Mouse (Mus musculus) forebrain, embryonic 16.5 days (tissue): ENCODE results near the gene Scp2. TPM values are rescaled to one million over a fixed set of nuclear protein-coding genes. Genes with fewer than 3 reads are reported as not detected.
A peak's percentile ranks its signal among the peaks of the same experiment; 100 is the strongest.

Source experiments
- ATAC-seq: fragments of 200-750 bp; cut with Nextera tagmentation; 2 replicates; pipeline ENCODE4 v1.8.0; 2017; ENCODE audit warnings: mild to moderate bottlenecking, moderate library complexity
- H3K27ac ChIP-seq: fragments of 300-500 bp; sonication (generic); 2 replicates; pipeline ENCODE4 v1.5.1; 2014; ENCODE audit warnings: low read length, control low read depth
- H3K27me3 ChIP-seq: fragments of 300-500 bp; sonication (generic); replicated peaks from 2 replicates; pipeline ENCODE4 v1.6.1; 2014; ENCODE audit warnings: low read length; ENCODE audit not compliant: control insufficient read depth, insufficient read depth
- H3K36me3 ChIP-seq: fragments of 300-500 bp; sonication (generic); 2 replicates; pipeline ENCODE4 v1.6.1; 2014; ENCODE audit not compliant: control insufficient read depth, insufficient read depth
- H3K4me1 ChIP-seq: fragments of 300-500 bp; sonication (generic); replicated peaks from 2 replicates; pipeline ENCODE4 v1.6.1; 2014; ENCODE audit warnings: low read length; ENCODE audit not compliant: control insufficient read depth, insufficient read depth
- H3K4me2 ChIP-seq: fragments of 300-500 bp; sonication (generic); 2 replicates; pipeline ENCODE4 v1.6.1; 2014; ENCODE audit warnings: mild to moderate bottlenecking, low read length, control low read depth
- H3K4me3 ChIP-seq: fragments of 300-500 bp; sonication (generic); replicated peaks from 2 replicates; pipeline ENCODE4 v1.5.1; 2014; ENCODE audit warnings: mild to moderate bottlenecking, low read length, control low read depth
- H3K9ac ChIP-seq: fragments of 300-500 bp; sonication (generic); replicated peaks from 2 replicates; pipeline ENCODE4 v1.6.1; 2014; ENCODE audit warnings: low read depth, low read length, control low read depth
- H3K9me3 ChIP-seq: fragments of 300-500 bp; sonication (generic); 2 replicates; pipeline ENCODE4 v1.6.1; 2016; ENCODE audit warnings: low read length; ENCODE audit not compliant: control insufficient read depth
- WGBS: fragments of 180-500 bp; shearing (Covaris S2); extraction: QIAGEN DNeasy Blood & Tissue Kit; methylation state at CpG from one replicate; pipeline ENCODE4 v1.1.7; 2014; 5-methylcytosine and 5-hydroxymethylcytosine counted together
- polyA plus RNA-seq: library from polyadenylated mRNA; unstranded; fragments of >200 nt; fragmentation: Nextera tagmentation; extraction: Ambion mirVana; gene quantifications from 2 replicates; pipeline ENCODE4 v1.2.1, GENCODE M21; 2015

The Scp2 gene
- polyA plus RNA-seq, 1 experiment from 2014 or later, result 195 TPM

GRCm38 (mm10) chr4:108032352-108032849, 112.4 kb downstream of the Scp2 start:
- H3K27me3 ChIP-seq, result peaks cover 21% of the 10 kb centered on the region
- 41% methylated on average over 11 of the region's 11 CpGs for WGBS
- H3K9me3 ChIP-seq, result no peaks in the 10 kb centered on the region
- H3K4me2 ChIP-seq, result peak overlapping the region; percentile 98
- peaks cover 15% of the 10 kb centered on the region for H3K4me1 ChIP-seq
- H3K36me3 ChIP-seq, result no peaks in the 10 kb centered on the region
- ATAC-seq, result peak; percentile 19
- peak overlapping the region; percentile 66 for H3K4me3 ChIP-seq
- peak overlapping the region; percentile 63 for H3K9ac ChIP-seq
- H3K27ac ChIP-seq, result no peak overlapping the region

DNA sequence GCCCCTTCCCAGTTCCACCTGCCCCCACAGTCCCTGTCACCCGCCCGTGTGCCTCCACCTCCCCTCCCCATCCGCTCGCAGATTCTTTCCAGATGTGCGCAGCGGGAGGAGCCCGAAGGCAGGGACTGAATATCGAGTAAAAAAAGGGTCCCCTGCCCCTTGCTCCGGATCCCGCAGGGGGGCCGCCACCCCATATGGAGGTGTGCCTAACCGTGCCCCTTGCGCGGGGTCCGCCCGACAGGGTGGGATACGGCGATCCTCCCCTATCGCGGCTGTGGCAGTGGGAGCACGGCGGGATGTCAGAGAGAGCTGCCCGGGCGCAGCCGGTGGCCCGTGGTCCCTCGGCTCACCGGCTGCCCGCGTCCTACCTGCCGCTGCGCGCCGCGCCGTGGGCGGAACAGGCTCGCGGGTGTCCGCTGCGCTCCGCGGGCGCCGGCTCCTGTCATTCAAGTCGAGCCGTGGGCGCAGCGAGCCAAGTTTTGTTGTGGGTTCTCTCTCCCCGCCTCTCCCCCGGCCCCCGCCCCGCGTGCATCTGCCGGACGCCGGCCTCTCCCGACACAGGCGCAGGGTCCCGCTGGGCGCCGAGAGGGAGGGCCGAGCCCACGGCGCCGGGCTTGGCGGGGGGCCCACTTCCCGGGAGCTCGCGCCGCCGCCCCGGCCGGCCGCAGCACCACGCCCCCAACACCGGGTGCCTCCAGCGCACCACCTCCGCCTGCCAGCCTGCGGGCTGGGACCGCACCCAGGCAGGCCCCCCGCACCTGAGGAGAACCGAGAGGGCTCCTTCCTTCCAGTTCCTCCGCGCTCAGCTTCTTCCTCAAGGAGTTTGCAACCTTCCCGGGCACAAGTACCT, 113.1 kb downstream of the Scp2 start:
- Histone ChIP-seq H3K4me1 (peaks cover 15% of the 10 kb centered on the region), H3K4me2 (peak overlapping the region; percentile 98), H3K9ac (peak overlapping the region; percentile 63), H3K4me3 (peak overlapping the region; percentile 66), H3K9me3 (no peaks in the 10 kb centered on the region), H3K27me3 (peaks cover 21% of the 10 kb centered on the region), H3K27ac (no peak overlapping the region), H3K36me3 (no peaks in the 10 kb centered on the region)
- peak; percentile 54 for ATAC-seq
- WGBS, result under 1% methylated on average over 75 of the region's 86 CpGs

- Histone ChIP-seq H3K36me3 (no peaks in the 10 kb centered on the region), H3K4me2 (peak overlapping the region; percentile 98), H3K9ac (peak overlapping the region; percentile 63), H3K4me1 (peaks cover 15% of the 10 kb centered on the region), H3K9me3 (no peaks in the 10 kb centered on the region), H3K27ac (no peak overlapping the region), H3K4me3 (peak overlapping the region; percentile 66), H3K27me3 (peaks cover 21% of the 10 kb centered on the region)
- peak; percentile 13; the same call in 1 of the 2 replicates for ATAC-seq
- 1% methylated on average over 22 of the region's 22 CpGs for WGBS
These were observed 113.8 kb downstream of the Scp2 start for GRCm38 (mm10) chr4:108030888-108031501.

DNA sequence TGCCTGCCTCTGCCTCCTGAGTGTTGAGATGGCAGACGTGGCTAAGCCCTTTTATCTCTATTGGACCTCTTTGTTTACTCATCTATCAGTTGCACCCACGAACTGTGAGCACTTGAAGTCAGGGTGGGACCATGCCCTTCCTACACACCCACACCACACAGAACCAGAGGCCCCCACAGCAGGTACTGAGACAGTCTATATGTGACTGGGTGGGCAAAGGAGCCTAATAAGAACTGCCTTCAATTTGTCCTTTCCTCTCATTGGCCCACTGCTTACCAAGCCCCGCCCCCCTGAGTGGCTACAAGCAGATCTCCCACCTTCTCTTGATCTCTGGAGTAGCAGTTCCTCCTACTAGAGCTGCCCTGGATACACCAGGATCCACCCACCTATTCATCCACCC, 118.6 kb downstream of the Scp2 start:
- Histone ChIP-seq H3K9ac (no peak overlapping the region), H3K4me1 (peaks cover 7% of the 10 kb centered on the region), H3K4me3 (no peak overlapping the region), H3K9me3 (no peaks in the 10 kb centered on the region), H3K27me3 (peaks cover 15% of the 10 kb centered on the region), H3K27ac (no peak overlapping the region), H3K4me2 (no peak overlapping the region), H3K36me3 (no peaks in the 10 kb centered on the region)
- no peak for ATAC-seq
- 31% methylated on average over 3 of the region's 3 CpGs for WGBS

GRCm38 (mm10) chr4:108025269-108025668, 119.5 kb downstream of the Scp2 start:
- Histone ChIP-seq H3K27me3 (peaks cover 6% of the 10 kb centered on the region), H3K9ac (no peak overlapping the region), H3K36me3 (no peaks in the 10 kb centered on the region), H3K27ac (no peak overlapping the region), H3K4me2 (no peak overlapping the region), H3K4me3 (no peak overlapping the region), H3K9me3 (no peaks in the 10 kb centered on the region), H3K4me1 (no peaks in the 10 kb centered on the region)
- WGBS, result 6% methylated on average over 10 of the region's 10 CpGs
- no peak for ATAC-seq

DNA sequence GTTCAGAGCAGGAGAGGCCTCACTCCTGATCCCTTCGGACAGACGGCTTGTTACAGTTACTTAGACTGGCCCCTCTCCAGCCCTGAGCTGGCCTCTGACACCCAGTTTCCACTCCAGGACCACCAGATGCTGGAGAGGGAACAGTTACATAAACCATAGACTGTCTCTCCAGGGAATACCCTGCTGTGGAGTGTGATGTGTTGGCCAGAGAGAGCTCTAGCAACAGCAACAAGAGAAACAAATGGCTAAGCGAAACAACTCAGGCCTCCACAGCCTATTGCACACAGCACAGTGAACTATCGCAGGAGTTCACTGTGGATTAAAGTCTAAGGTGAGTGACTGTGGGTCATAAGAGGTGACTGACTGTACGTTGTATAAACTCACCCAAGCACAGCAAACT, 120.2 kb downstream of the Scp2 start:
- H3K4me3 ChIP-seq, result no peak overlapping the region
- no peaks in the 10 kb centered on the region for H3K4me1 ChIP-seq
- H3K9me3 ChIP-seq, result no peaks in the 10 kb centered on the region
- WGBS, result 76% methylated on average over 5 of the region's 5 CpGs
- H3K27me3 ChIP-seq, result peaks cover 4% of the 10 kb centered on the region; the same call in 1 of the 2 replicates
- H3K27ac ChIP-seq, result no peak overlapping the region
- H3K9ac ChIP-seq, result no peak overlapping the region
- no peaks in the 10 kb centered on the region for H3K36me3 ChIP-seq
- H3K4me2 ChIP-seq, result no peak overlapping the region
- ATAC-seq, result no peak

DNA sequence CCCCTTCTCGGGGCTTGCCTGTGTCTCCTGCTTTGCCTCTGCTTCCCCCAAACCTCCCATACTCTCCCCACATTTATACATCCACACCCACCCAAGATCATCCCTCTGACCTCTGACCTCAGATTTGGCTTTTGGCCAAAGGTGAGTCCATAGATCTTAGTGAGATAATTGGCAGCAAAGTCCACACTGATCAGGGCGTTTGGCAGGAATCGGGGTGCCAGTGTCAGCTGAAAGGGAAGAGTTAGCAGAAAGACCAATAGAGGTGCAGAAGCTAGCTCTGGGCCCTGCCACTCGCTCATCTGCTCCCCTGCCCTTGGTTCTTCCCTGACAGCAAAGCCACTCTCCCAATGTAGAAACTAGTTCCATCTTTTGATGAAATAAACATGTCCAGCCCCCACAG, 121.6 kb downstream of the Scp2 start:
- Histone ChIP-seq H3K4me1 (no peaks in the 10 kb centered on the region; the same call in 1 of the 2 replicates), H3K4me2 (no peak overlapping the region), H3K27ac (no peak overlapping the region), H3K9ac (no peak overlapping the region), H3K36me3 (no peaks in the 10 kb centered on the region), H3K4me3 (no peak overlapping the region), H3K27me3 (peaks cover 4% of the 10 kb centered on the region; the same call in 1 of the 2 replicates), H3K9me3 (no peaks in the 10 kb centered on the region)
- 80% methylated on average over 4 of the region's 4 CpGs for WGBS
- ATAC-seq, result no peak

GRCm38 (mm10) chr4:108020178-108020577, 124.6 kb downstream of the Scp2 start:
- Histone ChIP-seq H3K9ac (no peak overlapping the region), H3K27me3 (no peaks in the 10 kb centered on the region), H3K9me3 (no peaks in the 10 kb centered on the region), H3K27ac (no peak overlapping the region), H3K4me1 (no peaks in the 10 kb centered on the region; the same call in 1 of the 2 replicates), H3K36me3 (no peaks in the 10 kb centered on the region), H3K4me3 (no peak overlapping the region), H3K4me2 (no peak overlapping the region)
- WGBS, result 77% methylated on average over 6 of the region's 6 CpGs
- no peak for ATAC-seq
